Mouse (Mus musculus): ENCODE measurements around the gene Slc35c2. TPM values are rescaled to one million over a fixed set of nuclear protein-coding genes. Genes with fewer than 3 reads are reported as not detected.

Slc35c2 gene
- polyA plus RNA-seq, 1 experiment = 82.3 TPM

- 81% methylated on average over 7 of the region's 7 CpGs for WGBS
- TF ChIP-seq POLR2A (IDR thresholded peaks at IDR 0.05; ENCODE audit: control insufficient read depth, extremely low read depth, insufficient read depth, low read length, poor library complexity) = no peak
- no peak for TF ChIP-seq CTCF (IDR thresholded peaks at IDR 0.05; ENCODE audit: borderline replicate concordance, control insufficient read depth, extremely low read depth, insufficient read depth, low read length, poor library complexity)
- Histone ChIP-seq H3K36me3 (ENCODE audit: control insufficient read depth, insufficient read depth, low read length) (no peaks in the 10 kb centered on the region), H3K27me3 (ENCODE audit: control insufficient read depth, insufficient read depth, low read length) (no peaks in the 10 kb centered on the region), H3K4me3 (ENCODE audit: control insufficient read depth, insufficient read depth, low read length) (no peak overlapping the region), H3K4me1 (replicated peaks; ENCODE audit: control insufficient read depth, insufficient read depth, low read length) (peaks cover 23% of the 10 kb centered on the region), H3K27ac (ENCODE audit: control insufficient read depth, insufficient read depth, low read length) (no peak overlapping the region)
- no peak for DNase-seq
Observed at GRCm38 (mm10) chr2:165284377-165284776, 3.3 kb downstream of the Slc35c2 start.

GRCm38 (mm10) chr2:165283644-165284043 is 4.0 kb downstream of the Slc35c2 start:
- 94% methylated on average over 3 of the region's 3 CpGs for WGBS
- Histone ChIP-seq H3K4me1 (replicated peaks; ENCODE audit: control insufficient read depth, insufficient read depth, low read length) (peaks cover 23% of the 10 kb centered on the region), H3K4me3 (ENCODE audit: control insufficient read depth, insufficient read depth, low read length) (no peak overlapping the region), H3K27me3 (ENCODE audit: control insufficient read depth, insufficient read depth, low read length) (no peaks in the 10 kb centered on the region), H3K27ac (ENCODE audit: control insufficient read depth, insufficient read depth, low read length) (no peak overlapping the region), H3K36me3 (ENCODE audit: control insufficient read depth, insufficient read depth, low read length) (no peaks in the 10 kb centered on the region)
- no peak for DNase-seq
- no peak for TF ChIP-seq CTCF (IDR thresholded peaks at IDR 0.05; ENCODE audit: borderline replicate concordance, control insufficient read depth, extremely low read depth, insufficient read depth, low read length, poor library complexity)
- TF ChIP-seq POLR2A (IDR thresholded peaks at IDR 0.05; ENCODE audit: control insufficient read depth, extremely low read depth, insufficient read depth, low read length, poor library complexity) = no peak

GRCm38 (mm10) chr2:165281779-165282311 is 5.8 kb downstream of the Slc35c2 start:
- Histone ChIP-seq H3K4me1 (replicated peaks; ENCODE audit: control insufficient read depth, insufficient read depth, low read length) (peaks cover 15% of the 10 kb centered on the region), H3K27ac (ENCODE audit: control insufficient read depth, insufficient read depth, low read length) (no peak overlapping the region), H3K4me3 (ENCODE audit: control insufficient read depth, insufficient read depth, low read length) (no peak overlapping the region), H3K36me3 (ENCODE audit: control insufficient read depth, insufficient read depth, low read length) (no peaks in the 10 kb centered on the region), H3K27me3 (ENCODE audit: control insufficient read depth, insufficient read depth, low read length) (no peaks in the 10 kb centered on the region)
- 82% methylated on average over 6 of the region's 6 CpGs for WGBS
- TF ChIP-seq CTCF (IDR thresholded peaks at IDR 0.05; ENCODE audit: borderline replicate concordance, control insufficient read depth, extremely low read depth, insufficient read depth, low read length, poor library complexity) (no peak), POLR2A (IDR thresholded peaks at IDR 0.05; ENCODE audit: control insufficient read depth, extremely low read depth, insufficient read depth, low read length, poor library complexity) (no peak)
- DNase-seq = no peak

- no peak overlapping the region for H3K4me3 ChIP-seq (ENCODE audit: control insufficient read depth, insufficient read depth, low read length)
- no peaks in the 10 kb centered on the region for H3K4me1 ChIP-seq (replicated peaks; ENCODE audit: control insufficient read depth, insufficient read depth, low read length)
- TF ChIP-seq CTCF (IDR thresholded peaks at IDR 0.05; ENCODE audit: borderline replicate concordance, control insufficient read depth, extremely low read depth, insufficient read depth, low read length, poor library complexity) = no peak
- TF ChIP-seq POLR2A (IDR thresholded peaks at IDR 0.05; ENCODE audit: control insufficient read depth, extremely low read depth, insufficient read depth, low read length, poor library complexity) = no peak
- no peaks in the 10 kb centered on the region for H3K27me3 ChIP-seq (ENCODE audit: control insufficient read depth, insufficient read depth, low read length)
- H3K27ac ChIP-seq (ENCODE audit: control insufficient read depth, insufficient read depth, low read length) = no peak overlapping the region
- 94% methylated on average over 10 of the region's 10 CpGs for WGBS
- no peaks in the 10 kb centered on the region for H3K36me3 ChIP-seq (ENCODE audit: control insufficient read depth, insufficient read depth, low read length)
- DNase-seq = no peak
Observed at GRCm38 (mm10) chr2:165279351-165279750, 8.3 kb downstream of the Slc35c2 start.

GRCm38 (mm10) chr2:165277188-165277740 is 10.4 kb downstream of the Slc35c2 start:
- Histone ChIP-seq H3K4me3 (ENCODE audit: control insufficient read depth, insufficient read depth, low read length) (no peak overlapping the region), H3K36me3 (ENCODE audit: control insufficient read depth, insufficient read depth, low read length) (no peaks in the 10 kb centered on the region), H3K27ac (ENCODE audit: control insufficient read depth, insufficient read depth, low read length) (no peak overlapping the region), H3K27me3 (ENCODE audit: control insufficient read depth, insufficient read depth, low read length) (no peaks in the 10 kb centered on the region), H3K4me1 (replicated peaks; ENCODE audit: control insufficient read depth, insufficient read depth, low read length) (no peaks in the 10 kb centered on the region)
- DNase-seq = no peak
- 87% methylated on average over 5 of the region's 5 CpGs for WGBS
- TF ChIP-seq CTCF (IDR thresholded peaks at IDR 0.05; ENCODE audit: borderline replicate concordance, control insufficient read depth, extremely low read depth, insufficient read depth, low read length, poor library complexity) = no peak

GRCm38 (mm10) chr2:165275824-165276223 is 11.8 kb downstream of the Slc35c2 start:
- WGBS = 28% methylated on average over 8 of the region's 8 CpGs

More at GRCm38 (mm10) chr2:165275824-165276223, 11.8 kb downstream of the Slc35c2 start:
- TF ChIP-seq CTCF (IDR thresholded peaks at IDR 0.05; ENCODE audit: borderline replicate concordance, control insufficient read depth, extremely low read depth, insufficient read depth, low read length, poor library complexity) (peak; percentile 74; the same call in 1 of the 2 replicates), POLR2A (IDR thresholded peaks at IDR 0.05; ENCODE audit: control insufficient read depth, extremely low read depth, insufficient read depth, low read length, poor library complexity) (no peak)
- Histone ChIP-seq H3K4me3 (ENCODE audit: control insufficient read depth, insufficient read depth, low read length) (no peak overlapping the region), H3K27ac (ENCODE audit: control insufficient read depth, insufficient read depth, low read length) (no peak overlapping the region), H3K4me1 (replicated peaks; ENCODE audit: control insufficient read depth, insufficient read depth, low read length) (no peaks in the 10 kb centered on the region), H3K27me3 (ENCODE audit: control insufficient read depth, insufficient read depth, low read length) (no peaks in the 10 kb centered on the region), H3K36me3 (ENCODE audit: control insufficient read depth, insufficient read depth, low read length) (no peaks in the 10 kb centered on the region)
- peak; percentile 64 for DNase-seq
